Mouse (Mus musculus) thymus, adult 2 months (tissue): ENCODE results near the gene Pigz.

ENCODE experiments used
- CTCF ChIP-seq: fragments of 200-500 bp; IDR thresholded peaks from 2 replicates; pipeline ENCODE4 v1.5.1; 2012; ENCODE audit warnings: mild to moderate bottlenecking, control low read depth, low read length, moderate library complexity, borderline replicate concordance; ENCODE audit not compliant: control insufficient read depth, poor library complexity, insufficient read depth; ENCODE audit errors: extremely low read depth
- POLR2A ChIP-seq: fragments of 200-500 bp; IDR thresholded peaks from 2 replicates; pipeline ENCODE4 v1.6.1; 2012; ENCODE audit warnings: mild to moderate bottlenecking, low read length, control low read depth, moderate library complexity; ENCODE audit not compliant: control insufficient read depth, poor library complexity, insufficient read depth; ENCODE audit errors: extremely low read depth

DNA sequence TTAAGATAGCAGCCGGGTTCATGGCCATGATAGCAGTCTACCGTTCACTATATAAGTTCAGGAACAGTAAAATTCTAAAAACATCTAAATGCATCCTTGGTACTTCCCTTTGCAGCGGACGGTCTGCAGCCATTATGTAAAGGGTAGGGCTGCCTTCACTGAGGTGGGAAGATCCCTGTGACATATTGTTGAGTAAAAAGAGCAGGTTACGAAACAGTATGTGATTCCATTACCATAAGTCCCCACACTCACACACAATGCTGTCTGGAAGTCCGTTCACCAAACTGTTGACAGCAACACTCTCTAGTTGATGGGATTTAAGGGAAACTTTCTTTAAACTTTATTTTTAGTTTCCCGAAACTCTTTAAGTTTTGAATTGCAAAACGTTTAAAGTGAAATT, 30.4 kb upstream of the Pigz start:
- TF ChIP-seq POLR2A (no peak), CTCF (no peak)
